ENCODE assay signal across 17 mouse cellular contexts in the genomic region with DNA sequence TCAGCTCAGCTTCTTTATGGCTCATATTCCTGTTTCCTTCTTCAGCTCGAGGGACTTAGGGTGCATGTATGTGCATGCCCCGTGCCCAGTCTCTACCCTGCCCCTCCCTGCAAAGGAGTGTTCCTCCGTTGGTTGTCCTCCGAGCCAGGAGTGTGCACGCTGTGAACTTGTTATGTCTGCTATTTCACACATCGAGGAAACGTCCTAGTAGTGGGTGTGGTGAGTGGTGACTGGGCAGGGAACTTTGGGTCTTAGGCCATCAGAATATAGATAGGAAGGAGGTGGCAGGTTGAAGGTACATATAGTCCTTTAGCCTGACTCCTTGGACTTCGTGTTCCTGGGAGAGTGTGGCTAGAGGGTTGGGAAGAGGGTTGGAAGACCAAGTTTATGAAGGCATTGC.
"Had no signal": no experiment of that assay in that cellular context is flagged by ENCODE, and none has a peak within 500 bp of the region (broad histone marks: within the 10 kb centered on the region; RNA-seq: fewer than 3 reads in every experiment).

No protein-coding gene starts in this region.

- DNase-seq: kidney, adult 2 months; kidney, postnatal 14 days; layer of hippocampus, postnatal 36 days; liver, embryonic 13.5 days; liver, postnatal 0 days; retina, postnatal 1 day; right cerebral cortex, postnatal 4 days; thymus, adult 2 months; thymus, postnatal 25 days had no signal

- H3K9ac ChIP-seq: kidney, embryonic 15.5 days; limb, embryonic 15.5 days; liver, embryonic 13.5 days; liver, postnatal 0 days; neural tube, embryonic 13.5 days had no signal

- ATAC-seq: inflammation-experienced regulatory T-cells, adult 6 months; liver, postnatal 0 days; midbrain, embryonic 16.5 days had no signal

- H3K27me3 ChIP-seq: kidney, embryonic 15.5 days; limb, embryonic 15.5 days; liver, embryonic 13.5 days; neural tube, embryonic 13.5 days had no signal

- H3K4me3 ChIP-seq: kidney, embryonic 15.5 days; limb, embryonic 15.5 days; liver, embryonic 13.5 days; megakaryocyte, embryonic 14.5 days; neural tube, embryonic 13.5 days had no signal

- H3K27ac ChIP-seq: kidney, embryonic 15.5 days; liver, embryonic 13.5 days; macrophage; neural tube, embryonic 13.5 days had no signal

- H3K36me3 ChIP-seq: kidney, embryonic 15.5 days; liver, embryonic 13.5 days; neural tube, embryonic 13.5 days had no signal

- H3K4me2 ChIP-seq: kidney, embryonic 15.5 days; limb, embryonic 15.5 days; liver, embryonic 13.5 days; midbrain, embryonic 11.5 days; neural tube, embryonic 13.5 days had no signal

- H3K9me3 ChIP-seq: kidney, embryonic 15.5 days; limb, embryonic 15.5 days; liver, embryonic 13.5 days; megakaryocyte, embryonic 14.5 days; neural tube, embryonic 13.5 days had no signal
